Mouse (Mus musculus): Measurements from ENCODE around the gene Mdga1.

Gene Mdga1

GRCm38 (mm10) chr17:29970037-29970555, at the start of gene Mdga1:
Mdga1 (minus strand) TSS chr17:29970087.
- in situ Hi-C loops (cut with MboI), result no loop called here

DNA sequence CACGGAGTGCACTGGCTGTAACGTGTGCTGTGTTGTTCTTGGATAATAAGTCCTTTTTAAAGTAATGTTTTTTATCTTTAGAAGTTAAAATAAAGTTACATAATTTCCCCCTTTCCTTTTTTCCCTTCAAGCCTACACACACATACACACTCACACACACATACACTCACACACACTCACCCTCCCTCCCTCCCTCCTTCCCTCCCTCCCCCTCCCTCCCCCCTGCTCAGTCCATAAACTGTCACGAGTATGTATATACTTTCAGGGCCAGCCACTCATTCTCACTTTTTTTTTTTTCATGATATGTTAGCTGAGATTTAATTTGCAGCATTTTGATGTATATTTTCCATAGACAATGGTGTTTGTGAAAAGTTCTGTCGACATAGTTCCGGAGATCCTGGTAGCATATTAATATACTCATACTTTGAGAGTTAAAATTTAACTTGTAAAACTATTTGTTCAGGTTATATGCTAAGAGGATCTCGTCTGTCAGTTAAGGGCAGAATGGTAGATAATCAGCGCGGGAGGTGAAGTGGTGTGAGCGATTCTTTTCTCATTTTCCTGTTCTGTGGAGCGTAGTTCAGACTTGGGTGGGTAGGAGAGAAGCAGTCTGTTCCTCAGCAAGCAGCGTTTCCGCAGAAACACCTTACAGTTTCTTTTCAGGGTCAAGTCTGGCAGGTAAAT, 49.2 kb upstream of the Mdga1 start:
- in situ Hi-C loops (cut with MboI), result no loop called here

- in situ Hi-C loops (cut with MboI), result no loop called here
Observed at GRCm38 (mm10) chr17:30014660-30015059, 44.8 kb upstream of the Mdga1 start.

DNA sequence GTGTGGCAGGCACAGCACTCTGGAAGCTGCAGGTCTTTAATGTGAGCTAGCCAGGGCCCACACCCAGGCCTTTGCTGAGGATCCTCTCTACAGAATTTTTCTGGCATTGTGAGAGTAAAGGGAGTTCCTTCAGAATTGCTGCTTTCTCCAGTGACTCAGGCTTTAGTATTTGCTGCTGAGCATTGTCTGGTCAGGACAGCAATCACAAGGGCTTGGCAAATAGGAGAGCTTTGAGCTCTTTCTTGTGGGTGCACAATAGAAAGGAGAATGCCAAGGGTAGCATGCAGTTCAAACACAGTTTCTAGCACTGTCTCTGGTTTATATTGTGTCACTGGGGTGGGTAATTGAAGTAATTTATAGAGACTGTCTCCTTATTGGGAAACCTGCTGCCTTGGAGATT, 38.5 kb upstream of the Mdga1 start:
- in situ Hi-C loops (cut with MboI), result no loop called here

DNA sequence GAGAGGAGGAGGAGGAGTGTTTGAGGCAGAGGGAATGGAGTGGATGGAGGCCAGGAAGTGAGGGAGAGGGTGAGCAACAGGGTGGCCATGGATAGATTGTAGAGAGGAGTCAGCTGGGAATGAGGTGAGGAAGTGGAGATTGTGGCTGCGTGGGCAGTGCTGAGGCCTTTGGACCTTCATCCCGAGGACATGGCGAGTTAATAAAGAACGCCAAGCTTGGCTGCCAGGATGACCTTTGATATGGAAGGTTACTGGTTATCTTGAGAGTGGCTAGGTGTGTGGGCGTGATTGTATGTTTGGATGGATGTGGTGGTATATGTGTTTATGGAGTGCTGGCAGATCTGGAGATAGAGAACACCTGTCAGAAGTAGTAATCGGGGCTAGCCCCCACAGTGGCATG, 38.0 kb upstream of the Mdga1 start:
- in situ Hi-C loops (cut with MboI), result no loop called here

- in situ Hi-C loops (cut with MboI), result no loop called here
Observed at GRCm38 (mm10) chr17:30006877-30007276, 37.0 kb upstream of the Mdga1 start.

GRCm38 (mm10) chr17:30005451-30005941, 35.6 kb upstream of the Mdga1 start:
- in situ Hi-C loops (cut with MboI), result no loop called here

DNA sequence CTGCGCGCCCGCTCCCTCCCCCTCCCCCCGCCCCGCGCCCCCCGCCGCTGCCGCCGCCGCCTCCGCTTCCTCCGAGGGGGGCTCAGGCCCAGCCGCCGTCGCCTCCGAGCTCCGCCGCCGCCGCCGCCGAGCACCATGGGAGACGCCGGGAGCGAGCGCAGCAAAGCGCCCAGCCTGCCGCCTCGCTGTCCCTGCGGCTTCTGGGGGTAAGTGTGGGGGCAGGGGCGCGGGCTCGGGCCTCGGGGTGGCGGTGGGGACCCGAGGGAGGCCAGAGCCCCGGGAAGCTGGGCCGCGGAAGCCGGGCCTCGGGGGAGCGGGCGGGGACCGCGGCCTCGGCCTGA, 35.2 kb upstream of the Mdga1 start:
- in situ Hi-C loops (cut with MboI), result no loop called here

DNA sequence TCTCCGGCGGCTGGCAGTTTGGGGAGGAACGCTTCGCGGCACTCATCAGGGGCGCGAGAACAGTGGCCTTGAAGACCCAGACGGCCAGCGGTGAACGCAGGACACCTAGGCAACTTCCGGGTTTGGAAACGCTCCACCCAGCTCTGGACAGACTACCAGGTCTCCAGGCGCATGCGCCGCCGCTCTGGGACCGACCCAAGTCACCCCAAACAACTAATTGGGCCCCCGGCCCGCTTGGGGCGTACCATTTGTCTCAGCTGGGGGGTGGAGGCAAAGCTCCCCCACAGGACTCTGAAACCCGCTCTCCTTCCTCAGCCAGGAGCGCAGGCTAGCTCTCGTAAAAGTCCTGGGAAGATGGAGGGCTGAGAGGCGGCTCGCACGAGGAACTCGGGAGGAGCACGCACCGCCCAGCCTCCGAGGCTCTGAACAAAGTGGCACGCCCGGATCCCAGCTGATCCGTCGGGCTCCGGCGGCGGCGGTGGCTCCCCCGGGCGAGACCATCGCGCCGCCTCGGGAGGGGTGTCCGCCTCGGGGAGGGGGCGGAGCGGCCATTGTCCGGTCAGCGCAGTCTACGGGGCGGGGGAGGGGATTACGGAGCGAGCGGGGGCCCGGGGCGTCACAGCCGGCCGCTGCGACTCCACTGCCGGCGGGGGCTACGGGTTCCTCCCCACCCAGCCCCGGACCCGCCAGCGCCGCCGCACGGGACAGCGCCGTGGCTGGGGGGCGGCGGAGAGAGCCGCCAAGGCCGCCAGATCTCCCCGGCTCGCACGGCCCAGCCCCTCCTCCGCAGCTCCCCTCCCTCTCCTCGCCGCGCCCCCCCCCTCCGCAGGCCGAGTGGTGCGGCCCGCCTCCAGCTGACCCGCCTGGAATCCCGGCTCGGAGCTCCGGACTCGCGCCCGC, 34.6 kb upstream of the Mdga1 start, which contains the start of gene Zfand3:
Gene Zfand3, plus strand, starts transcription at position 531 of the 900 bp plus-strand sequence.
- in situ Hi-C loops (cut with MboI), result no loop called here

DNA sequence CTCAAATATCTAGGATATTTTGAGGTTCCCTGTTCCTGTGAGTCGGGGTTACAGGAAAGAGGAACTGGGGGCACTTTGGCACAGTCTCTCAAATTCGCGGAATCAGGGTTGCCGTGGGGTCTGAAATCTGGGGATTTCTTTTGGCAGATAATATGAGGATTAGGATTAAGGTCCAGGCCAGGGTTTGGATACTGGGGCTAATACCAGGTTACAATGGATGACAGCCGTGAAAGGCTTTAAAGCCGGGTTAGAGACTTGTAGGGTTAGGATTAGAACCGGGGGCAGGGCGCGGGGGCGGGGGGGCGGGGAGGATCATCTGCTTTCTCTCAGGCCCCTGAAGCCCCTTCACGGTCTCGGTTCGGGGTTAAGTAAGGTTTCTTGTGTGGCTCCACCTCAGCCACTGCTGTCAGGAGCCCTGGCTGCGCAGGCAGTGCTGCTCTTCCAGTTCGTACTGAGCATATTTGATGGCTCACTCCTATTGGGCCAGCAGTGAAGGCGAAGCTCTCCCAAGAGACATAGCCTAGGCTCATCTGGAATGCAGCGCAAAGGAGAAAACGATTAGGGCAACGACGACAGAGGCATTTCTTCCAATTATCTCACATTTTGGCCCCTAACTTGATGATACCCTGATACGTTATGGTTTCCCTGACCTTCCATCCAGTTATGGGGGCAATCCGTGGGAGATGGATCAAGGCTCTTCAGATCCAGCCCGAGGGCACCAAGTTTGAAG, 28.8 kb upstream of the Mdga1 start:
- in situ Hi-C loops (cut with MboI), result no loop called here

- in situ Hi-C loops (cut with MboI), result no loop called here
Observed at GRCm38 (mm10) chr17:29997726-29998125, 27.8 kb upstream of the Mdga1 start.

GRCm38 (mm10) chr17:29995986-29996385, 26.1 kb upstream of the Mdga1 start:
- in situ Hi-C loops (cut with MboI), result no loop called here

- in situ Hi-C loops (cut with MboI), result no loop called here
Observed at GRCm38 (mm10) chr17:29994459-29994858, 24.6 kb upstream of the Mdga1 start.

GRCm38 (mm10) chr17:29994011-29994410, 24.1 kb upstream of the Mdga1 start:
- in situ Hi-C loops (cut with MboI), result no loop called here

- in situ Hi-C loops (cut with MboI), result no loop called here
Observed at GRCm38 (mm10) chr17:29993488-29993887, 23.6 kb upstream of the Mdga1 start.

GRCm38 (mm10) chr17:29990845-29991244, 21.0 kb upstream of the Mdga1 start:
- in situ Hi-C loops (cut with MboI), result no loop called here

DNA sequence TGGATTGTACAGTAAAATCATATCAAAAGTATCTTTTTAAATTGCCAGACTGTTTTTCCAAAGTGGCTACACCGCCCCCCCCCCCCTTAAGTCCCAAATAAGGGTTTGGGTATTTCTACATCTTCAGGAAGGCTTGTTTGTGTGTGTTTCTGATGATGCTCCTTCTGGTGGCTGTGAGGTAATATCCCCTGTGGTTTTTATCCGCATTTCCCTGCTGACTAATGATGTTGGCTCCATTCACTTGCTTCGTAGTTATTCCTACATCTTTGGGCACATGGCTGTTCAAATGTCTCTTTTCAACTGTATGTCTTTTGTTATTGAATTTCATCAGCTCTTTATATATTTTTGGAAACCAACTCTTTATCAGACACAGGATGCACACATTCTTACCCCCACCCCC, 20.2 kb upstream of the Mdga1 start:
- in situ Hi-C loops (cut with MboI), result no loop called here

- in situ Hi-C loops (cut with MboI), result no loop called here
Observed at GRCm38 (mm10) chr17:29989653-29990052, 19.8 kb upstream of the Mdga1 start.

GRCm38 (mm10) chr17:29988141-29988540, 18.3 kb upstream of the Mdga1 start:
- in situ Hi-C loops (cut with MboI), result no loop called here

DNA sequence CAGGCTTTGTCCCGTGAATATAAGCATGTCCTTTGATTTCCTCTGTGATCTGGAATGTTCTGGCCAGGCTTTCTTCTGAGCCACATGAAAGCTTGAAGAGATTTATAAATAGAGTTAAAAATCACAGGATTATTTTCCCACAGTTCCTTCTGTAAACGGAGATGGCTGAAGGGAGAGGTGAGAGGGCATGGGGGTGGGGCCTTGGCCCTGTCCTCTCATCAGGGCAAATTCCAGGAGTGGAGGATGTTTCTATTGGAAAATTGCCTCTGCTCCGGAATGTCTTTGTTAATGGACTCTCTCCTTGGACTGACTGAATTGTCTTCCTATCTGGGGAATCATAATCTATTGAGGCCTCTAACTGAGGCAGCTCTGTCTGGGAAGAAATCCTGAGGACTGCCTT, 15.6 kb upstream of the Mdga1 start:
- in situ Hi-C loops (cut with MboI), result no loop called here

DNA sequence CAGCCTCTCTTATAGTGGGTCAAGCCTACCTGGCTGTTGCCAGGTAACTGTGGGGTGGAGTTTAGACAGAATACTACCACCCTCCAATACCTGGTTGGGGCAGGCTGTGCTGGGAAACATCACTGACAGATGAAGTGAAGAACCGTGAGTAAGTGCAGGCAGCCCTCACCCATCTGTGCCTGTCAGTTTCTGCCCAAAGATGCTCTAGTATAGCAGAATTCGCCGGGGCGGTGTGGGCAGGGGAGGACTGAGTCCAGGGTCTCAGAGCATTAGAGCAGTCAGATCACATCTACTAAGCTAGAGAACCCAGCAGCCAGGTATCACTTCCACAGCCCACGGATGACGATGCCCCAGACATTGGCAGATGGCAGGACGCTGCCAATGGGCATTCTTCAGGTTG, 15.0 kb upstream of the Mdga1 start:
- in situ Hi-C loops (cut with MboI), result no loop called here

DNA sequence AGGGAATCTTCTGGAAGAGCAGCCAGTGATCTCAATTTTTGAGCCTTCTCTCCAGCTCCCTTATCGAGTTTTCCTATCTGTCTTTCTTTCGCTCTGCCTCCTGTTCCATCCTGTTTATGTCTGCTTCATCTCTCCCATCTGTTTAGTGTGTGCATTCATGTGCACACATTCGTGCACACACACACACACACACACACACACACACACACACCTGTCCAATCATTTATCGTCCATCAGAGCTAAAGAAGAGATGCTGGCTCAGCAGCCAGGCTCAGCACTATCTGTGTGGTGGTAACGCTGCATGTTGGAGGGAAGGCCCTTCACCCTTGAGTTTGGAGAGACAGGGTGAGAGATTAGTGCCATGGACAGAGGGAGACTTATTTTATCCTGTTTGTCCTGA, 13.3 kb upstream of the Mdga1 start:
- in situ Hi-C loops (cut with MboI), result no loop called here

Measured in mature B cell (primary cell).